Mouse (Mus musculus): Measurements from ENCODE around the gene Atrnl1.

DNA sequence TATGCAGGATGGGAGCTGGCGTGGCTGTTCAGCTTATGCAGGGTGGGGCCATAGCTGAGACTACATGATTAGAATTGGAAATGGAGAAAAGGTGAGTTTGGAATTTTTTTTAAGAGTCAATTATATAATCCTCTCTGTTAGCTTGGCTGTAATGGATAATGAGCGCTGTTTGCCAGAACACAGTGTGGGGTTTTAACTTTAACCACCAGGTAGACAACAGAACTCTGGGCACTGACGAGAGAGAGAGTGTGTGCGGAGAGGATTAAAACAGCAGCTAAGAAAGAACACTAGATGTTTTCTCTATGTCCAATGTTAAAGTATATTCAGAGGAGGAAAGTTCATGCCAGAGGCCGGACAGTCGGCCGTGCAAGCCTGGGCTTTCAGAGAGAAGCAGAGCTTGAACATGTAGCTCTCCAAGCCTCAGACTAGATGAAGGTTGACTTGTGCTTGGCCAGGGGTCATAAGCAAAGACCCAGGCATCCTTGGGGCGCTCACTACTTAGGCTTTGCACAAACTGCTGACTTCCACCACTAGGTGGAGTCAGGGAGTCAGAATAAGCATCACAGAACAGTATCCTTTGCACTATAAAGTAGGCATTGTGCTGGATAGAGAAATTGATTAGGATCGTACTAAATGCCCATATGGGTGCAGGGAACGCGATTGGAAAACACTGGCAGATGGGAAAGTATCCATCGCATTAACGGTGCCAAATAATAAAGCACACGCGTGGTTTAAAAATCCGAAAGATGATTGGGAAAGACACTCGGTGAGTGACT lies 205.6 kb downstream of the Atrnl1 start:
- TF ChIP-seq GATA1 (IDR thresholded peaks at IDR 0.05; ENCODE audit: borderline replicate concordance, low read length) (no peak), FLI1 (IDR thresholded peaks at IDR 0.05; ENCODE audit: low read length) (no peak)

Measured in megakaryocyte, embryonic 14.5 days (primary cell).